Mouse (Mus musculus): ENCODE measurements around the gene Vezf1.
"Not testable (repeated sequence)": the region's sequence is repeated elsewhere in the genome, so short reads cannot be mapped to it uniquely, and the experiment has no call there.

Vezf1 gene

GRCm38 (mm10) chr11:88067586-88068410 lies at the start of gene Vezf1:
Gene Vezf1, plus strand, starts transcription at chr11:88068279.
- peak; percentile 77 for DNase-seq

DNA sequence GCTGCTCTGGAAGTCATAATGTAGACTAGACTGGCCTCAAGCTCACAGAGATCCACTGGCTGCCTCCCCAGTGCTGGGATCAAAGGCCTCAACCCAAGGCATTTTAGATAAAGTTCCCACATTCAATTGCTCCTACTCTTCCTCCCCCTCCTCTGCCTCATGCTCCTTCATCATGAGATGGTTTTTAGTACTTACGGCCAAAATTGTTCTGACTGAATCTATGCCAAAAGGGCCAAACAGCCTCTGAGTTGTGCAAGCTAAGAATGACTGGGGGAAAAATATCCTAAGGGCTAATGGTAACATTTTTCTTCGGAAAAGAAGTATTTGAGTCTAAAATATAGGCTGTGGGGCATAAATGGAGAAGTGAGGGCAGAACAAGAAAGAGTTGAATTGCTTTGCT lies 44.1 kb upstream of the Vezf1 start:
- no peak for DNase-seq

DNA sequence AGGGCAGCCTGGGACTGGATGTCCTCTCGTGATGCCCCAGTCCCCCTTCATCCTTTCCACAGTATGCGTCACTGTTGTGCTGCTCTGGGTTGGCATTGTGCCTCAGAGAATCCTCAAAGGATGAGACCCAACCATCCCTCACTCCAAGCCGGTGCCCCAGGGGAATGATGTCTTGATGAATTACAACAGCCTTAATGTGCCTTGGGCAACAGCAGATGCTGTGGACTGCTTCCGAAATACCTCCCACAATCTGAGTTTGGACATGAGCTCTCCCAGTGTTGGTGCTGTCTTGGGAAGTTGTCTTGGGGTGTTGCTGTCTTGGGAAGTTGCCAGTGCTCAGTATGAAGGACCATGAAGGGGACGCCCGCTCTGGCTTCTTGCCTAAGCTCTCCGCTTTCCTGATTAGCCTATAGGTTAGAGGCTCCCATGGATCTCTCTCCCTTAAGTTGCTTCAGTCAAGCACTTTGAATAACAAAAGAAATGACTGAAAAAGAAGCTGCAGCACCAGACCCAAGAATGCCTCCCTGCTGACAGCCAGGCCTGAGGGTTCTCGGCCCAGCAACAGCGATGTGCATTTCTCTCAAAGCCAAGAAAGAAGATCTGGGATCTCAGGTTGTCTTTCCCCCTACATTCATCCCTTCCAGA lies 40.6 kb upstream of the Vezf1 start:
- DNase-seq = no peak

DNA sequence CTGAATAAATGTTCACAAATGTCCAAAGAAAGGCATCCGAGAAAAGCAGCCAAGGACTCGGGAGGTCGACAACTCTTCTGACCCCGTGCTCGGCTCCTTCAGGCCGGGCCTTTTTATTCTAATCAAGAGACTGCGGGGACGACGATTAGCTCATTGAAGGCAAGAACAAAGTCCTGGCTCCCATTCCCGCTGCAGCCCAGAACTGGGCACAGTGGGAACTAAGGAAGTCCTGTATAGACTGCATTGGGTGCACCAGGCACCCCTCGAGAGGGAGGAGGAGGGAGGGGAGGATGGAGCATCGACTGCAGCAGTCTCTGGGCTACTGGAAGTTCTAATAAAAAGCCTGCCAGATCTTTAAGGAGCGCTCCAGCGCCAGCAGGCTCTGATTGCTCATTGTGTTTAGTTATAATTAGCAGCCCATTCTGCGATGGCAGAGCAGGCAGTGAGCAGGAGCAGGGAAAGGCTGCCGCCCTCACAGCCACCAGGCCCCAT lies 39.8 kb upstream of the Vezf1 start:
- peak; percentile 28 for DNase-seq

- DNase-seq = no peak
Measured at GRCm38 (mm10) chr11:88030219-88030618, 37.9 kb upstream of the Vezf1 start.

GRCm38 (mm10) chr11:88030836-88031235 lies 37.2 kb upstream of the Vezf1 start:
- no peak for DNase-seq

GRCm38 (mm10) chr11:88031753-88032152 lies 36.3 kb upstream of the Vezf1 start:
- DNase-seq = no peak

DNA sequence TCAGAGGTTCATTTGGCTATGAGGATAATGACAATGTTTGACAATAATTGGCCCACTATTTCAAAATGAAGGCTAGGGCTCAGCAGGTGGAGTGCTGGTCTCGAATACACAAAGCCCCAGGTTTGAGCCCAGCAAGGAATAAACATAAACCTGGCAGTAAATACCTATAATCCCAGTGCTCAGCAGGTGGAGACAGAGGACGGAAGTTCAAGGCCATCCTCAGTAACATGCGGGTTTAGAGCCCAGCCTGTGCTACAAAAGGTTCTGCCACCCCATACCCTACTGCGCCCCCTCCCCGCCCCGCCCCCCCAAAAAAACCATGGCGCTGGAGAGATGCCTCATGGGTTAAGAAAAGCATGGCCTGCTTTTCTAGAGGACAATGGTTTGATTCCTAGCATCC lies 32.1 kb upstream of the Vezf1 start:
- DNase-seq = no peak

DNA sequence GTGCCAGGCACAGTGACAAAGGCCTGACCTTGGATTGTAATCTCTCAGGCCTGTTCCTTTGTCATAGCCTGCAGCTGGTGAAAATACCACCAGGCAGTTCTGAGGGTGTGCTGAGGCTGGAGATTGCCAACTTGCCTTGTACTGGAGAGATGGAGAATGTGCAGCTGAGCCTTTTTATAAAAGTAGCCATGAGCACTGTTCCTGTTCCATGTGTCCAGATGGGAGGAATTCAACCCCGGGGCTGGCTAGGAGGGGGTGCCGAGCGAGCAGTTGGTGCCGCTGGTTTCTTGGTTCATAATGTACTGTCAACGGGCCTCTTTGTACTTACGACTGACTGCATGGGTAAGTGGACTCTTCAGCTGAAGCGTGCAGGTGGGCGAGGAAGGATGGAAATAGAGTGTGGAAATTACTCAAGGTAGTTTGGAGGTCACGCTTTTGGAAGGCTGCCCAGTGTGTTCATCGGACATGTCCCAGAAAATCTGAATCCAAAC lies 31.3 kb upstream of the Vezf1 start:
- no peak for DNase-seq

DNA sequence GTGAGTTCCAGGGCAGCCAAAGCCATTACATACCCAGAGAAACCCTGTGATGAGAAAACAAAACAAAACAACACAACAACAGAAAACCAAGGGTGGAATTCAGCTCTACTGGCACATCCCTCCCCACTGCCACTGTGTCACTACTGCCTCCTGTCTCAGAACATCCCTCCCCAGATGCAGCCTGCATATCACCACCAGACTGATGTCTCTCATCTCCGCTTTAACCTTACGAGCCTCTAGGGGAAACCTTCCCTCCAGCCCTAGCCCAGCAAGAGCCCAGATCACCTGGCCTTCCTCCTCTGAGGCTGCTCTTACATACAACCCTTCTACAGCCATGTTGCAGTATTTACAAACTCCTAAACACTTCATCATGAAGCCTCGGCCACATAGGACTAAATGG lies 30.7 kb upstream of the Vezf1 start:
- no peak for DNase-seq

GRCm38 (mm10) chr11:88039066-88039465 lies 29.0 kb upstream of the Vezf1 start:
- DNase-seq = no peak

DNA sequence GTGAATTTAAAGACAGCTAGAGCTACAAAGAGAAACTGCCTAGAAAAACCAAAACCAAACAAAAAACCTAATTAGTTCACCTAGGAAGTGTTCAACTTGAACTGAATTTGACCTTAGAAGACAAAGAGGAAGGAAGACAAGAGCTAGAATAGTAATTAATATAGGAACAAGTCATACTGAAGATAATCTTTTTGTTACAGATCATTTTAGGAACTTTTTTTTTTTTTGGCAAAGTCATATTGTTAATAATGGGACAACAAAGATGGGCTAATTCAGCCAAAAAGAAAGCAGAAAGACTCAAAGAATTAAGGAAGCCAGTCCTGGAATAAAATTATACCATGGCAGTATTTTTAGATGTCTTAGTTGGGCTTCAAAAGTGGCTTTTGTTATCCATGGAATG lies 23.8 kb upstream of the Vezf1 start:
- no peak for DNase-seq

GRCm38 (mm10) chr11:88045159-88045558 lies 22.9 kb upstream of the Vezf1 start:
- not testable (repeated sequence) for DNase-seq

DNA sequence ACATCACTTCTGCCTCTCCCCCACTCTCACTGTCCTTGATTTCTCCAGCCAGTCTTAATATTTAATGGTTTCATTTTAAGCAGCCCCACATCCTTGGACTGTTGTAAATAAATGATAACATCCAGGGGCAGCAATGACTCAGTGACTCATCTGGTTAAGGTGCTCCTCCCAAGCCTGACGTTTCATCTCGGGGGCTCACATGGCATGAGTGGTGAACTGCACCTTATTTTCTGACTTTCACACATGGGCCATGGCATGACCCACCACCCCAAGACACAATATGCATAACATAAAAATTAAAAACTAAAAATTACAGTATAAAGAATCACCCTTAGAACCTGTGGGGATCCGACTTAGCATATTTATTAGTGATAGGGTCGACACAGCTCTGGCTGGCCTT lies 22.2 kb upstream of the Vezf1 start:
- no peak for DNase-seq

DNA sequence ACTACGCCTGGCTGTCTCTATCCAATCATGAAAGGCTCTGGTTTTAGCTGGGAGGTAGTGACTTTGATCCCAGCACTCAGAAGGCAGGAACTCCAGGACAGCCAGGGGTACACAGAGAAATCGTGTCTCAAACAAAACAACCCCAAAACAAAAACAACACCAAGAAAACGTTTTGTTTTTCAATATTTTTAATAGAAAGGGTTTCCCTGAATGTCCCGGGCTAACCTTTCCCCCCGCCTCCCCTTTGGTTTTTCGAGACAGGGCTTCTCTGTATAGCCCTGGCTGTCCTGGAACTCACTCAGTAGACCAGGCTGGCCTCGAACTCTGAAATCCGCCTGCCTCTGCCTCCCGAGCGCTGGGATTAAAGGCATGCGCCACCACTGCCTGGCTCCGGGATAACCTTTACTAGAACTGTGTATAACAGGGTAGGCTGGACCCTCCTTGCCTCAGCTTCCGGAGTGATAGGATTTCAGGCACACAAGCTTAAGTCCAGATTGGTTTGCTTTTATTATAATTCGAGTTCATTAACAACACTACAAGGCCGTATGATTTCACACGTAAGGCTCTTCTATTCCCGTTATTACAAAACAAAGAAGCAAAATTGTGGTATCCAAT lies 21.6 kb upstream of the Vezf1 start:
- no peak for DNase-seq

- peak; percentile 99 for DNase-seq
Measured at GRCm38 (mm10) chr11:88046944-88047794, 20.9 kb upstream of the Vezf1 start, which contains the start of gene Srsf1. Gene Srsf1, plus strand, starts transcription at chr11:88047373.

DNA sequence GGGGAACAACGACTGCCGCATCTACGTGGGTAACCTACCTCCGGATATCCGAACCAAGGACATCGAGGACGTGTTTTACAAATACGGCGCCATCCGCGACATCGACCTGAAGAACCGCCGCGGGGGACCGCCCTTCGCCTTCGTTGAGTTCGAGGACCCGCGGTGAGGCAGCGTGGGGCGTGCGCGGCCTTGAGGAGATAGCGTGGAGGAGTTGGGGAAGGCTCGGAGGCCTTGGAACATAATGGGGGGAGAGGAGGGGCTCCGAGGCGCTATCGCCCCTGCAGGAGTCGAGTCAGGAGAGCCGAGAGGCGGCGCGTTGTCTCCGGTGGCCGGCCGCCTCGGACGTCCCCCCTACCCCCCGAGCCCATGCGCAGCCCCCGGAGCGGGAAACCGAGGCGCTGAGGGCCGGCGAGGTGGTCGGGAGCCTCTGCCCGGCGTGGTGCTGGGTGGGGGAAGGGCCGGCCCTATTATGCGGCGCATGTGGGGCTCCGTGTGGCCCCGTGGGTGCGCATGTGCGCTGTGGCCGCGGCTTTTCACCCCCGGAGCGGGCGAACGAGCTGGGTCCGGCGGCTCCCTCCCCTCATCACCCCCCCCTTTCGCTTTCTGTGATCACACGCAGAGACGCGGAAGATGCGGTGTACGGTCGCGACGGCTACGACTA lies 20.1 kb upstream of the Vezf1 start:
- DNase-seq = peak; percentile 75

- DNase-seq = no peak
Measured at GRCm38 (mm10) chr11:88048961-88049670, 19.0 kb upstream of the Vezf1 start.

DNA sequence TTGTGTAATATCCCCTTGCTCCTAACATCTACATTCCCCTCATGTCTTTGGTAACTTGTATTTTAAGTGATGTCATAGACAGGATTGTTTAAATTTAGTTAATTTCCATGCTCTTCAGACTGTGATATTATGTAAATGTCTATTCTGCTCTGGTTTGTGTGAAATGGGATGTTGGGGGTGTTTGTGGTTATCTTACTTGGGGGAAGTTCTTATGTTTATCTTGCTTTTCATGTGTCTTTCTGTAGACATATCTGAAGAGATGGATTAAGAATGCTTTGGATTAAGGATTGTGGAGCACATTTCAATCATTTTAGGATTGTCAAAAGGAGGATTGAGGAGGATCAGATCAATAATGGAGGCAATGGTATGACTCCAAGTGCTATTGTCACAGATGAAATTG lies 18.3 kb upstream of the Vezf1 start:
- no peak for DNase-seq

GRCm38 (mm10) chr11:88052638-88053037 lies 15.4 kb upstream of the Vezf1 start:
- no peak for DNase-seq

GRCm38 (mm10) chr11:88053821-88054220 lies 14.3 kb upstream of the Vezf1 start:
- DNase-seq = no peak

All from right cerebral cortex, postnatal 4 days (tissue).